Mouse (Mus musculus): ENCODE data around the gene Cat. TPM values are rescaled to one million over a fixed set of nuclear protein-coding genes. Genes with fewer than 3 reads are reported as not detected.

Cat gene
- 10 to 100 TPM; 42.4 to 45.3 TPM for total RNA-seq (2021)

DNA sequence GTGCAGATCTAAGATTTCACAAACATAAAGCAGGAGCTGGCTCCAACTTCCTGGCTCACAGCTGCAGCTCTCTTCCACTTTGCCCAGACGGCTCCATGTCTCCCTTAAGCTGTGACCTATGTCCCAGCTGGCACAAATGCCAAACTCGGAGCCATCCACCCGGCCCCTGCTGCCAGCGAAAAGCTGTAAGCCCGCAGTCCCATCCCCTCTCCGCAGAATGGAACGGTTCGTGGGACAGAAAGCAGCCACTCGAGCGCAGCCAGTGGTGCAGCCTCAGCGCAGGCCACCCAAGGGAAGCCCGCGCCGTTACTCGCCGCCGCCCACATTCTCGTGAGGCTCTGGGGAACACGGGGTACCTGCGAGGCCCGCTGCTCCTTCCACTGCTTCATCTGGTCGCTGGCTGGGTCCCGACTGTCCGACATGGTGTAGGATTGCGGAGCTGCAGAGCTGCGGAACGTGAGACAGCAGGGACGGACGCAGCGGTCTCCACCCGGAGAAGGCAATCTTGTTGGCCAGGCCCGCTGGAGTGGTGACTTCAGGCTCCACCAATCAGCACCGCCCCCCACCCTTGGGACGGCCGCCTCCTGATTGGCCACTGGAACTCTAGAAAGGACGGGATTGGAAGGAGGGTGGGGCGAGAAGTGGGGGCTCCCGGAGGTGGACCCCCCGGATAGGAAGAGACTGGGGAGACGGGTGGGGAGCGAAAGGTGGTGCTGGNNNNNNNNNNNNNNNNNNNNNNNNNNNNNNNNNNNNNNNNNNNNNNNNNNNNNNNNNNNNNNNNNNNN, at the start of gene Cat:
TSS of gene Cat (minus strand) at position 544 of the 785 bp plus-strand sequence.
- intact Hi-C loops (cut with DNase I): loop anchor here (10.0 kb wide), 1 partner anchor 360 kb away; no protein-coding TSS in a partner anchor
- DNase-seq (ENCODE audit: low spot score in 2 of 2): peak; percentile 95 to 98

DNA sequence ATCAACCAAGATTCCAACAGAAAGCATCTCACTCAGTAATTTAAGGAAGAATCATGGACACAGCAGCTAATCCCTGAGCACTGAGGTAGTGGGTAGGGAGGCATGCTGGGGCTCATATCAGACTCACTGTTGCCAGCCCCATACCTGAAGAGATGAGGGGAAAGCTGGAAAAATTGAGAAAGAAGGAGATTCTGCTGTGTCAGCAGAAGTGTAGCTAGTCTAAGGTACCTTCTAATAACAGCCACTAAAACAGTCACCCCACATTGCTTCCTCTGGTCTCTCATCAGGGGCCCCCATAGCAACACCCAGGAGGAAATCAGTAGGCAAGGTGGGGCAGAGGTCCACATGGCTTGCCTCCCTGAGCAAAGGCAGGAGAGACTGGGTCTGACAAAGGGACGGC, 40.6 kb upstream of the Cat start:
- DNase-seq (ENCODE audit: low spot score in 2 of 2): no peak
- intact Hi-C loops (cut with DNase I): no loop called here

DNA sequence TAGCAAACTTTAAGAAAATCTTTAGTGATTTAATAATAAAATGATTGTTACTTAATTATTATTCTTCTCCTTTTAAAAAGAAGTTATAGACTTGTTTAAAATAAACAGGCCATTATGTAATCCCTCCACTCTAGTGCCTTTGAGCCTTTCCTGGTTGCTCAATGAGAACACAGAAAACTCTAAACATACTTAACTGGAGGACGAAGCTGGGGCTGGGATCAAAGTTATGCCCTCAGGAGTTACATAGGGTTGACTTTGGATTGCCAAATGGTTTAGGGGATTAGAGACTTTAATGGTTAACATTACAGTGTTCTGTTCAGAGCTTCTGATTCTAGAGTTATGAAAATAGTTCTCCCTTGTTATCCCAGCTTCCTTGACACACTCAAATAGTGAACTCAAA, 31.5 kb upstream of the Cat start:
- intact Hi-C loops (cut with DNase I): no loop called here
- DNase-seq (ENCODE audit: low spot score in 2 of 2): no peak

DNA sequence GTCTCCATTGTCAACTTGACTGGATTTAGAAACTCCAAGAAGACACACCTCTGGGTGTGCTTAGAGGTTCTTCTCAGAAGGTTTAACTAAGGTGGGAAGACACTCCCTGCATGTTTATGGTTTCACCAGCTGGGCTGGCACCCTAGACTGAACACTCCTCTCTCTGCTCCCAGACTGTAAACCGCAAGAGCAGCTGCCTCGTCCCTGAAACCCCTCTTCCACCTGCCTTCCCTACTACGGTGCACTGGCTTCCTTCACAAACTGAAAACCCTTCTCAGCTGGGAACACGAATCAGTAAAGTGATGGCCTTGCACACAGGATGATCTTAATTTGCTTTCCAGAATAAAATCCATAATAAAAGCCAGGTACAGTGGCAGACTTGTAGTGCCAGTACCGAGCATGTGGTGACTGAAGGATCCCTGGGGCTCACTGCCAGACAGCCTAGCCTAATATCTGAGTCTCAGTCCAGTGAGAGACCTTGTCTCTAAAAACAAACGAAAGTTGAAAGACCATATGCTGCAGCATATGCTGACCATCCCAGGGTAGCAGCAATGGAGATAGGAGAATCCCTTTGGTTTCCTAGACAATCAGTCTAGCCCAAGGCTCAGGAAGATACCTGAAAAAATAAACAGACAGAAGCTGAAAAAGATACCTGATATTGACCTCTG, 30.7 kb upstream of the Cat start:
- intact Hi-C loops (cut with DNase I): no loop called here
- no peak for DNase-seq (ENCODE audit: low spot score in 2 of 2)

- intact Hi-C loops (cut with DNase I): no loop called here
- DNase-seq (ENCODE audit: low spot score in 2 of 2): no peak
Observed at GRCm38 (mm10) chr2:103512066-103512795, 27.3 kb upstream of the Cat start.

GRCm38 (mm10) chr2:103511631-103512030, 26.7 kb upstream of the Cat start:
- intact Hi-C loops (cut with DNase I): no loop called here

DNA sequence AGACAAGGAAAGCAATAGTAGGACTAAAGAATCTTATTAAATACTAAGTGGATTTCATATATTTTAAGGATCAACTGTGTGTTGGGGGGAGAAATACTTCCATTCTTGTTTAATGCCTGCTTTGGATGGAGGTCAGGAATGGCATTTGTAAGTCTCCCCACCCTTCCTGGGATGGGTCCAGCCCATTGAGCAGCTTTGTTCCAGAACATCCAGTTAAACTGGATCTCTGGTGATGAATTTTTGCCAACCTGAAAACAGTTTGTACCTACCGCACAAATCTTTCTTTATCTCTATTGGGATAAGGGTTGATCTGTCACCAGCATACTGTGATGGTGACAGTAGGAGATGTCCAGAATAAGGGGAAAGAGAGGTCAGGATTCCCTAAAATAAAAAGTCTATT, 26.1 kb upstream of the Cat start:
- no peak for DNase-seq (ENCODE audit: low spot score in 2 of 2)
- intact Hi-C loops (cut with DNase I): no loop called here

More at GRCm38 (mm10) chr2:103511631-103512030, 26.7 kb upstream of the Cat start:
- no peak for DNase-seq (ENCODE audit: low spot score in 2 of 2)

- intact Hi-C loops (cut with DNase I): no loop called here
- DNase-seq (ENCODE audit: low spot score in 2 of 2): no peak
Observed at GRCm38 (mm10) chr2:103507651-103508050, 22.7 kb upstream of the Cat start.

DNA sequence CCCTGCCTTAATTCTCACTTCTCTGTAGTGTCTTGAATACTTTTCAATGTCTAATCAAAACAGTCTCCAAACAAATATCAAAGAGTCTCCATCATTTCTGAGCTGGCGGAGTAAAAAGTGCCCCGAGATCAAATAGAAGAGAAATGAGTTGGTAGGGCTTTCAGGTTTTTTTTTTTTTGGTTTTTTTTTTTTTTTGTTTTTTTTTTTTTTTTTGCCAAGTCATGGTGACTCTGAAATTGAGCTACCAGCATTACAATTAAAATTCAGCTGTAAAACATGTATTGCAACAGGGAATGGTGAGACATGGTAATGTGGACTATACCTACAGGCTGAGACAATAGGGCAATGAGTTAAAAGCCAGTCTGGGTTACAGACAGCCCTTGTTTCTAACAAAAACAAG, 21.0 kb upstream of the Cat start:
- DNase-seq (ENCODE audit: low spot score in 2 of 2): no peak
- intact Hi-C loops (cut with DNase I): no loop called here

GRCm38 (mm10) chr2:103504463-103504862, 19.5 kb upstream of the Cat start:
- intact Hi-C loops (cut with DNase I): no loop called here
- no peak for DNase-seq (ENCODE audit: low spot score in 2 of 2)

DNA sequence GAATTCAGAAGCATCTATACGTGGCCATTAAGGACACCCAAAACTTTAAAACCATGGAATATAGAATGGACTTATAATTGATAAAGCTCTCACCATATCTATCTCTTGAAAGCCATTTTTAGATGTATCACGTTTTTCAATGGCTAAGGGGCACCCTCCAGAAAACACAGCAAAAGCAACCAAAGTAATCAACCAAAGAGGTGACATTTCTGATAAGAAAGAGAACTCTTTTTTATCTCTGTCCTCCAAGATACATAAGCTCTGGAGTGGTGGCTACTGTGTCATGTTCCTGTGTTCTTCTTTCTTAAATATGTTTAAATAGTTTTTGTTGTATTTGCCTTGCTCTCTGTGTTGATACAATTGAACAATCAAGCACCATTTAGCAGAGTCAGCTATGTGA, 15.8 kb upstream of the Cat start:
- intact Hi-C loops (cut with DNase I): no loop called here
- no peak for DNase-seq (ENCODE audit: low spot score in 2 of 2)

GRCm38 (mm10) chr2:103495633-103496418, 10.9 kb upstream of the Cat start:
- no peak for DNase-seq (ENCODE audit: low spot score in 2 of 2)
- intact Hi-C loops (cut with DNase I): loop anchor here (10.0 kb wide), 1 partner anchor 49 kb away; no protein-coding TSS in a partner anchor

DNA sequence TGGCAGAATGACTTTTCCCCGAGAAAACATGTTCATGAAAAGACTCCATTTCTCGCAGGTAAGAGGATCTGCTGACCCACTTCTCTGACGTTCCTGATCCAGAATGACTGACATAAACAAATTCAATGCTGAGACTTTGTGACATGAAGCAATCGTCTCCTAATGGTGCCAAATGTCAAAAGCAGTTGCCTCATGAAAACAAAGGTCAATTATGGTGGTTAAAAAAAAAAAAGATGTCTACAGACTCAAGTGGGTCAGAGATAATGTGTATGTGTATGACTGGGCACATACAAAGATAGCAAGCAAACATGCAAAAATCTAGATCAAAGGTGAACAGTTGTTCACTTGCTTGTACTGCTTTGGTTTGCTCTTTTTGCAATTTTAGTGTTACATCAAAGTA, 8.9 kb upstream of the Cat start:
- DNase-seq (ENCODE audit: low spot score in 2 of 2): no peak
- intact Hi-C loops (cut with DNase I): loop anchor here (10.0 kb wide), 1 partner anchor 51 kb away; no protein-coding TSS in a partner anchor

- no peak for DNase-seq (ENCODE audit: low spot score in 2 of 2)
- intact Hi-C loops (cut with DNase I): loop anchor here (10.0 kb wide), 1 partner anchor 52 kb away; no protein-coding TSS in a partner anchor
Observed at GRCm38 (mm10) chr2:103492526-103492925, 7.6 kb upstream of the Cat start.

DNA sequence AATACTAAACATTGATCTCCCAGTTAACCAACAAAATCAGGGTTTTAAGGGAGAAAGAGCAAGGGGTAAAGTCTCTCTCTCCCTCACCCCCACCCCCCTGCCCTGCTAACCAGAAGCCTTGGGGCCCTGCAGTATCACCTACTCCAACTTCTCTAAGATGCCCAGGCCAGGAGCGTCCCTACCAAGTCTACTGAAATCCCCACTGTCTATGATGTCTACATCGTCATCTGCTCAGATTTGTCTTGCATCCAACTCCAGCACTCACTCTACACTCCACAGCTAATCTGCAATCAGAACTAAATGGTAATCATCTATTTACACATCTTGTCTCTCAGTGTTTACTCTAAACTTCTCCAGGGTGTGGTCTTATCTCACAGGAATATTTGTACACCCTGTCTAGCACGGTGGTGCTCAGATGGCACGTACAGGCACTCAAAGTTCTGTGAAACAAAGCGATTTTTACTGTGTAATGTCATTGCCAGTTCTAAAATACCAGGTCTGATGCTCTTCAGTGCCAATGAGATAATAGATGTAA, 907 bp downstream of the Cat start:
- intact Hi-C loops (cut with DNase I): loop anchor here (10.0 kb wide), 1 partner anchor 361 kb away; no protein-coding TSS in a partner anchor
- no peak for DNase-seq (ENCODE audit: low spot score in 2 of 2)

DNA sequence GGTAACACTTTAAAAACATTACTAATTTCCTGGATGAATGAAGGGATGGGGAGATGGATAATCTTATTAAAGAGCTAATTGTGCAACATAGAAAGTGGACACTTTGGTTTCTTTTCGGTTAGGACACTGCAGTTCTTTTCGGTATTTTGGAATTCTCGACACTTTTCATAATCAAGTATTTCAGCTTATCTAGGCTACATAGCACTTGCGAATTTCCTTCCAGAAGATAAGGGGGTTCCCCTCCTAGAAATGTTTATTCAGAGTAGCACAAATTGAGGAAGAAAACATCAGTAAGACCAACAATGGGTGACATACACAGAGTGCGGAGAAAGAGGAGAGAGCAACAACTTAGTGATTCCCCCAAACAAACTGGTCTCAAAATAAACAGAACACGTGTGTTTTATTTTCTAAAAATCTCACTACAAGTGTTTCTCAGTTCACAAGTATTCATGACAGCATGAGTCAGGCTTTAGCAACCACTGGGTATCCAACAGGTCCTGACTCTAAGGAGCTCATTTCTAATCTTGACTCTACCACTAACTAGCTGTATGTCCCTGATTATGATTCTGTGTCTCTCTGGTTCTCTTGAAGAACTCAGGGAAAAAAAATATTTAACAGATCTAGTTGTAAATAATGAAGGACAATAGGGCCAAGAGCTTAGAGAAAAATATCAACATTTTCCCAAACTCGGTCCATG, 1.5 kb downstream of the Cat start:
- intact Hi-C loops (cut with DNase I): loop anchor here (10.0 kb wide), 1 partner anchor 361 kb away; no protein-coding TSS in a partner anchor
- no peak for DNase-seq (ENCODE audit: low spot score in 2 of 2)

DNA sequence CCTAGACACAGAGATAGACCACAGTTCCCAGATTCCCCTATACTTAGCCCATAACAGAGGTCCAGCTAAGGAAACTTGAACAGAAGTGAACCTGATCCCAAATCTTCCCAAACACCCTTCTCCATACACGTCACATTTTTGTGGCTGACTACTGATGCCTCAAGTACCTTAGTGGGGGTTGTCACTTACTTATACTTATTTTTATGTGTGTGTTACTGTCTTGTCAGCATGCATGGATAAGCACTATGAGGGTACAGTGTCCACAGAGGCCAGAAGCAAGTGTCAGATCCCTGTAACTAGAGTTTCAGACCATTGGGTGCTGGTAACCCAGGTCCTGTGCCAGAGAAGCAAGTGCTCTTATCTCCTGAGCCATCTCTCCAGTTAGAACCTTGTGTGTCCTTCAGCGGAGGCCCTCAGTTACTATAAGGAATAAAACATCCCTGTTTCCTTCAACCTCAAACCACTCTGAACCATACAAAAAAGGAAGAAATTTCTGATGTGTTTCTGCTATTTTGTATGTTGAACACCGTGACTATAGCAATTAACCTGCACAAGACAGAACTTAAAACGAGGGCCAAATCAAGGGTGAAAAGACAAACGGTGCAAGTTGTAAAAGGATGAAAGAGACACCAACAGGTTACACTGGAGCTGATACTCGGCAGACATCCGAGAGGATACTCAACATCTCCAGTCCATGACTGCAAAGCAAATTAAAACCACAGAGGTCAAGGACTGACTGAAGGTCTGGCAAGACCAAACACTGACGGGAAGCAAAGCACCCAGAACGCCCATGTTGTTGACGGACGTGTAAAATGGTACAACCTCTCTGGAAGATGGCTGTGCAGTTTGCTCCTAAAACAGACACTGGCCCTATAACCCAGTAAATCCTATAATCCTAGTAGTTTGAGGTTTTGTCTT, 3.4 kb downstream of the Cat start:
- intact Hi-C loops (cut with DNase I): loop anchor here (10.0 kb wide), 1 partner anchor 363 kb away; no protein-coding TSS in a partner anchor
- DNase-seq (ENCODE audit: low spot score in 2 of 2): no peak

All from left cerebral cortex, postnatal 25 days (tissue).